Mouse (Mus musculus): Measurements from ENCODE around the gene Ankk1.

- no peak for TF ChIP-seq CTCF (IDR thresholded peaks at IDR 0.05; ENCODE audit: insufficient read depth, low read length)
- TF ChIP-seq POLR2A (IDR thresholded peaks at IDR 0.05; ENCODE audit: borderline replicate concordance, extremely low read depth, low read depth, low read length), result no peak
Measured at GRCm38 (mm10) chr9:49392242-49392641, 34.6 kb downstream of the Ankk1 start.

All from lung, adult 2 months (tissue).